Mouse (Mus musculus) lung, postnatal 36 days (tissue): ENCODE measurements around the gene Plek2.

Experiments
- DNase-seq: peaks from one replicate; pipeline ENCODE4 v3.0.0; 2022; ENCODE audit warnings: mixed read lengths

Gene Plek2

GRCm38 (mm10) chr12:78910684-78911461, 4.1 kb upstream of the Plek2 start:
- no peak for DNase-seq

GRCm38 (mm10) chr12:78908081-78908605, 1.4 kb upstream of the Plek2 start:
- no peak for DNase-seq

- no peak for DNase-seq
Observed at GRCm38 (mm10) chr12:78904499-78904898, 2.3 kb downstream of the Plek2 start.

- DNase-seq: no peak
Observed at GRCm38 (mm10) chr12:78903313-78903712, 3.5 kb downstream of the Plek2 start.

GRCm38 (mm10) chr12:78901467-78901866, 5.3 kb downstream of the Plek2 start:
- DNase-seq: no peak

GRCm38 (mm10) chr12:78897861-78898260, 8.9 kb downstream of the Plek2 start:
- no peak for DNase-seq

- DNase-seq: no peak
Observed at GRCm38 (mm10) chr12:78891149-78891548, 15.6 kb downstream of the Plek2 start.

- DNase-seq: no peak
Observed at GRCm38 (mm10) chr12:78890062-78890461, 16.7 kb downstream of the Plek2 start.

GRCm38 (mm10) chr12:78874581-78874980, 32.2 kb downstream of the Plek2 start:
- no peak for DNase-seq

GRCm38 (mm10) chr12:78868115-78868514, 38.6 kb downstream of the Plek2 start:
- DNase-seq: no peak

- DNase-seq: peak; percentile 21
Observed at GRCm38 (mm10) chr12:78865434-78865833, 41.3 kb downstream of the Plek2 start.

- DNase-seq: no peak
Observed at GRCm38 (mm10) chr12:78862254-78862730, 44.5 kb downstream of the Plek2 start.

- DNase-seq: peak; percentile 99
Observed at GRCm38 (mm10) chr12:78861496-78862253, 45.1 kb downstream of the Plek2 start, which contains the start of the genes Atp6v1d and Eif2s1. Atp6v1d (minus strand) TSS chr12:78861638. Eif2s1 (plus strand) TSS chr12:78861819.

GRCm38 (mm10) chr12:78860921-78861495, 45.8 kb downstream of the Plek2 start:
- DNase-seq: peak; percentile 25

GRCm38 (mm10) chr12:78848246-78848645, 58.5 kb downstream of the Plek2 start:
- no peak for DNase-seq

GRCm38 (mm10) chr12:78842429-78842828, 64.3 kb downstream of the Plek2 start:
- no peak for DNase-seq

- DNase-seq: no peak
Observed at GRCm38 (mm10) chr12:78839906-78840305, 66.9 kb downstream of the Plek2 start.
